Mouse (Mus musculus) yolk sac, embryonic 10.5 days (tissue): ENCODE data around the gene Rab21.
"Not testable (repeated sequence)": the region's sequence is repeated elsewhere in the genome, so short reads cannot be mapped to it uniquely, and the experiment has no call there.

Experiments
- DNase-seq: peaks from one replicate; pipeline ENCODE4 v3.0.0-alpha.2; 2017; ENCODE audit warnings: low spot score

The Rab21 gene

DNA sequence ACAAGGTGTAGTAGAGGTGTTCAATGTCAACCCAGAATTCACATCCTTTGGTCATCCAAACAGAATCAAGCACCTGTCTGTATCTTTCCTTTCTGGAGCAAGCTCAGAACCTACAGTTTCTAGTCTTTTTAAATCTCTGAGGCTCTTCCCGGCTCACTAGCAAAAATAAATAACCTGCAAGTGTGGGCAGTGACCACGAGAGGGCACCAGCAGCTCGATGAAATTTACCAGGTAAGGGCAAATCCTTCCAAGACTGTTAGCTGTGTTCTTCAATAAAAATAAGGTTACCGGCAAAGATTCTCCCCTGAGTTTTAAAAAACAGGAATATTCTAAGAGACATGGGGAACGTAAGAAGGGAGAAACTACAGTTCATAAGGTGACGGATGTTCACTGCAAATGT lies 7.9 kb upstream of the Rab21 start:
- DNase-seq, result peak; percentile 36

- no peak for DNase-seq
These were observed 6.1 kb upstream of the Rab21 start for GRCm38 (mm10) chr10:115321317-115322035.

GRCm38 (mm10) chr10:115318388-115318787 lies 3.0 kb upstream of the Rab21 start:
- DNase-seq, result not testable (repeated sequence)

DNA sequence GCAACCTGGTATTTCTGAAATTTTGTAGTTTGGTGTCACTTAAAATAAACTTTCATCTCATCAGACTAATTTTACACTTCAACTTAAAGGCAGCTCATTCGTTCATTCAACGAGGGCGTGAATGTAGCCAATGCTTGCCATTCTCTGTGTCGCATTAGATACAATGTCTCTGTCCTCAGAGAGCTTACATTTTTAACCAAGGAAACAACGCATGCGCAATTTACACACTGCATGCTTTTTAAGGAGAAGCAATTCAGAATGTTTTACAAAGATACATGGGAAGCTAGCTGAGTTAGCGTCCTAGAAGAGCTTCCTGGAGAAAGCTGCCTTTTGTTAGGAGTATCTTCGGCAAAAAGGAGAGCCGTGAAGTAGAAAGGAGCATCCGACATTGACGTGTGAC lies 919 bp upstream of the Rab21 start:
- DNase-seq, result no peak

DNA sequence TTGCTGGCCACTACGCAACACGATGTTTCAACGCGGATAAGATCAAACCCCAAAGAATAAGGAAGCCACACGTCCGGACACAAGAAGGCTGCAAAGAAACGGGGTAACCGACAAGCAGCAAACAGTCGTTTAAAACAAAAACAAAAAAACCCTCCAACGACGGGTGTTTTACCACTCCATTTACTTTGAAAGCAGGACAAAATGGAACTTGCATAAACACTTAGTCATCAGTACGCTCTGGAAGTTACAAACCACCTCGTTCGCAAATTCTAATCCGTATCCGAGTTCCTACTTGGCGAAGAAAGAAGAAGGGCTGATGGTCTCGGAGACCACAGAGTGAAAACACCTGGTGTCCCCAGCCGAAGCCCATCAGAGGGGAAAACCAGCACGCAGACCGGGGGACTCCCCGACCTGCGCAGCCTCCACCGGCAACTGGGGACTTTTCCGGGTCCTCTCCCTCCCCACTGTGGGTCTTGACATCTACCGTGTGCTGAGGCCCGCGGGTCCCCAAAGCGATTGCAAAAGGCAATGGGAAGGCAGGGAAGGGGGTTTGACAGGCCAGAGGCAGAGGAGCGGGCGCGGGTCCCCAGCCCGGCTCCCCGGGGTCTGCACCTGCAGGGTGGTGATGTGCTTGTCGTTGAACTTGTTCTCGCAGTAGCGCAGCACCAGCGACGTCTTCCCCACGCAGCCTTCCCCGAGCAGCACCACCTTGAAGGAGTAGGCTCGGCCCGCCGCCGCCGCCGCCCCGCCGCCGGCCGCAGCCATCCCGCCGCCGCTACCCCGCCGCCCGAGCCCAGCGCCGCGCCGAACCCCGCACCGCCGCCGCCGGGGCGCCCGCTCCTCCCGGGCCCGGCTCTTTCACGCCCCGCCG lies 577 bp downstream of the Rab21 start:
- DNase-seq, result peak; percentile 42

- no peak for DNase-seq
These were observed 1.2 kb downstream of the Rab21 start for GRCm38 (mm10) chr10:115314287-115314581.

DNA sequence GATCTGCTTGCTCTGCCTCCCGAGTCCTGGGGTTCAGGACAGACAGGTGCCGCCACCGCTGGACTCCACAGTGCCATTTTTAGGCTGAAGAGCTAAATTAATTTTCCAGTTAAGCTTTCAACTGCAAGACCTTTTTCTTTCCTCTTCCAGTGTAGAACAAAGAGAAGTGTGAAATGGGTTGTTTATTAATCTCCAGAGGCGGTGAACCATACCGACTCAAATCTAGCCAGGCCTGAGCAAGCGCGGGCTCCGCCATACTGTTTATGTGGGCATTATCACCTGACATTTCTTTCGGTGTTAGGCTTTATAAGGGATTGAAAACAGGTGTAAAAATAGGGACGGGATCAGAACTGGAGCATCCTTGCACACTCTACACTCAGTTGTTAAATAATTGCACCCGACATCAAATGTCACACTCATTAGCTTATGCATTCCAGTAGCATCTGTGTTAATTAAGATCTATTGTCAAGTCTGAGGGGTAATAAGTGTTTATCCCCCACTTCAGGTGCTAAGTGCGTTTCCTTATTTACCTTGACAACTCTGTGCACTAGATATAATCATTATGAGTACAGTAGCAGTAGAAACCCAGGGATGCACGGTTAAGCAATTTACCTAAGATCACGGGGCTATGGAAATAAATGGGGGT lies 1.6 kb downstream of the Rab21 start:
- no peak for DNase-seq

DNA sequence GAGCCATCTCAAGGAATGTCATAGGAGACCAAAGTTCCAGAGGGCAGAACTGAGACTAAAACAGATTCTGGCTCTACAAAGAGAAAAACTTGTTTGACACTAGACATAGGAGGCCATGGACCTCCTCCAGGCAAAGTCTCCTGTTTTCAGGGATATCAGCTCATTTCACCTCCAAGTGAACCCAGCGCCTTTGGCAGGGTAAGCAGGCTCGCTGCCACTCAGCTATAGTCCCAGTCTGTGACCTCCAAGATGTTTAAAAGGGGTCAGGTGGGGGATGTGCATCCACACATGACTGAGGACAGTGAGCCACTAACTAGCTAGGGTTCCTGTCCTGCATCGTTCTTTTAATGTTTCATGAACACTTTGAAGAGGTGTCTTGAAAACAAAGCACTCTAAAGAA lies 2.7 kb downstream of the Rab21 start:
- peak; percentile 51 for DNase-seq

- DNase-seq, result no peak
These were observed 3.2 kb downstream of the Rab21 start for GRCm38 (mm10) chr10:115312194-115312593.

GRCm38 (mm10) chr10:115311263-115311965 lies 4.0 kb downstream of the Rab21 start:
- DNase-seq, result peak; percentile 38

DNA sequence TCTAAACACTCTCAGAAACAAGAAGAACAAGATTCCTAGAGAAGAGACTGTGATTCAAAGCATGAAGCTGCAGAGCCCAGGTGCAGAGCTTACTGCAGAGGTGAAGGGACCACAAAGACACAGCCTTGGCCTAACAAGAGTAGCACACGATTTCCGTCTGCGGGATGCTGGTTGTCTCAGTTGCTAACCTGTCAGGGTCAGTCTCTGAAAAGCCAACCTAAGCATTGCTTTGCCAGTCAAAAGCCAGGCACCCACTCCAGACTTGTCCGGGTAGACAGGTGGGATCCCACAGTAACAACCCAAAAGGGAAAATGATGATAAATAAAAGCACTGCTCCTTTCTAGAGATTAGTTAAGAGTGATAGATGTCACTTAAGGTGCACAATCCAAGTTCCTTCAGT lies 6.2 kb downstream of the Rab21 start:
- no peak for DNase-seq

DNA sequence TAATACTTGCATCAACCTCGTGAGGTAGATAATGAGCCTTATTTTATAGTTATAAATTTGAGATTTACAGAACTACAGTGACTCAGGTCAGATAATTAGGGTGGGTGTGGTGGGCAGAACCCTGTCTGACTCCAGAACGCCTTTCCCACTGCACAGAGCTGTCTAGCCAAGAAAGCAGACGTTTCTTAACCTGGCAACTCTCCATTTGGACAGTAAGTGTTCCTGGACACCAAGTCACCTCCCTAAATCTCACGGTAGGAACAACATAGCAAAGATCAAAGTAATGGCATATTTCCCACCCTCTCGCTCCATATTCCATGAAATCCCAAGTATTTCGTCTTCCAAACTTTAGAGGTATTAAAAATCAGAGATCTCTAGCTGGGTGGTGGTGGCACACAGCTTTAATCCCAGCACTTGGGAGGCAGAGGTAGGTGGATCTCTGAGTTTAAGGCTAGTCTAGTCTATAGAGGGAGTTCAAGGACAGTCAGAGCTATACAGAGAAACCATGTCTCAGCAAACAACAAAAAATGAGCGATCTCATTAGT lies 8.0 kb downstream of the Rab21 start:
- DNase-seq, result no peak

- DNase-seq, result no peak
These were observed 16.7 kb downstream of the Rab21 start for GRCm38 (mm10) chr10:115298683-115299082.

DNA sequence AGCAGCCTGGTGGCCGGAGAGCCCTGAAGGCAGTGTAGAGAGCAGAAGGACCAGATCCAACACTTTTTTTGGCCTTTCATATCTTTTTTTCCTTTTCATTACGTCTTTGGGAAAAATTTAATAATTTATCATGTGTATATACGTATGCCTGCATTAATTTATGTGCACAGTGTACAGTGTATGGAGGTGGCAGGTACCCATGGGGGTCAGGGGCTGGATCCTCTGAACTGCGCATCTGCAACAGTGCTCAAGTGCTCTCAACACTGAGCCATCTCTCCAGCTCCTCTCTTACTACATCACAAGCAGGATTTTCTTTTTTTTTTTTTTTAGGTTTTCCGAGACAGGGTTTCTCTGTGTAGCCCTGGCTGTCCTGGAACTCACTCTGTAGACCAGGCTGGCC lies 17.8 kb downstream of the Rab21 start:
- no peak for DNase-seq

DNA sequence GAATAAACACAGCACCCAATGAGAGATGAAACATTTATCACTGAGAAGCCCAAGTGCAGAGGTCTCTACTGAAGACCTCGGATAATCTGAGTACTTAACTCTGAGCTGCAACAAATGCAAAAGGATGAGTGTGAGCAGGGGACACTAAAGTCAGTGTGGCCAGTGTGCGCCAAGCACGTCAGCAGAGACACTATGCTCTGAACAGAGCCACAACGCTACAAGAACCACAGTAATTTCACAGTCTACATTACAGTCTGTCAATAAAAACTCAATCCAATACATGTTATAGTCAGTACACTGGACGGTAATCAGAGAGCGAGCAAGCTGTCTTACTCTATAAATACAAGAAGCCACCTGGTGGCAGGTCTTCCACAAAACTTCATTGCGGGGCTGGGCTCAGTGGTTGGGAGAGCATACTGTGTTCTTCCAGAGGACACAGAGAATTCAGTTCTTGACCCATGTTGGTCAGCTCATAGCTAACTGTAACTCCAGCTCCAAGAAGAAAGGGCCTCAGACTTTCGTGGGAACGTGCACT lies 18.9 kb downstream of the Rab21 start:
- peak; percentile 44 for DNase-seq

GRCm38 (mm10) chr10:115295162-115295561 lies 20.2 kb downstream of the Rab21 start:
- DNase-seq, result no peak

GRCm38 (mm10) chr10:115294715-115295114 lies 20.7 kb downstream of the Rab21 start:
- DNase-seq, result no peak

GRCm38 (mm10) chr10:115293946-115294345 lies 21.4 kb downstream of the Rab21 start:
- DNase-seq, result no peak

DNA sequence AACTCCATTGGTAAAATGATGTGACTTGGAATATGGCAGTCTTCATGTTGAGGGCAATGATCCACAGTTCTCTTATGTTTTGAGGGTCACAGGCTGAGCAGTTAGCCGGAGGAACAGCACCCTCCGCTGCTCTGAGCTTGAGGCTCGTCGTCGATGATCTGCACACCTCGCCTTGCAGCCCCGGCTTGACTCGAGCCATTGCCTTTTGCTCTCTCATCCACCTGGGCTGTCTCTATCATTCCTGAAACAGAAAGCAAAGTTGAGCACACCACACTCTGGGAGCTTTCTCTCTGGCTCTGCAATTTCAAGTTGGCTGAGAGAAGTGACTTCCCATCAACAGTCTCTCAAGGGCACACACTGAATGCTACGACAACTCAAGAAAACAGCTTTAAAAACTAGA lies 24.7 kb downstream of the Rab21 start:
- no peak for DNase-seq

GRCm38 (mm10) chr10:115288856-115289255 lies 26.5 kb downstream of the Rab21 start:
- no peak for DNase-seq

DNA sequence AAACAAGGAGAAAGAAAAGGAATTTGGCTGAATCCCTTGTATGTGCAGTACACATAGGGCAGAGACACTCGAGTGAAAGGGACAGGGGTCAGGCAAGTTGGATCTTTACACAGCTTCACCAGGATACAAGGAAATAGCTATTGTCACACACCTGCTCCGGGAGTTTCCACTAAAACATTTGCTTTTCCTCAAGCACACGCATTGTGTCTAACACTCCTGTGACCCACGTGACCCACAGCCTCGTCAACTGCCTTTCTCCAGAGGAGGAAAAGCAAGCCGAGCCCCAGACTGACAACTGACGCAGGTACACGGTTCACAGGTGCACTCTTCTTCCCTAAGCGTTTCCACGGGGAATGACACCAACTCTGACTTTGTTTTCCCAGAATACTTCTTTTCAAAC lies 31.2 kb downstream of the Rab21 start:
- DNase-seq, result no peak

DNA sequence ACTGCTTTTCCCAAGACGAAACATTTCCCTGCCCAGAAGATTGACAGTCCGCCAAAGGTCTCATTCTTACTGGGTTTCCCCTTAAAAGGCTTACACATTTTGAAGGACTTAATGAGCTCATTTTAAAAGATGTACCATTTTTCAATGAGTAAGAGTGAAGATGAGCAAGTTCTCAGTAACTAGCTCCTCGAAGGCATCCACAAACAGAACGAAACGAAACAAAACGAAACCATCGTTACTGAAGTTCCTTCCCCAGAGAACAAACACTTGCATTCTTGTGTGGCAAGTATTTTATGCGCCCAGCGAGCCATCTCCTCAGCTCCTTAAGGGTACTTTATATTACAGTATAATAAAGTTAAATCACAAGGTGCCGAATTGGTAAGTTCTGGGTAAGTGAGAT lies 34.0 kb downstream of the Rab21 start:
- DNase-seq, result no peak
